Mouse (Mus musculus): ENCODE results near the gene Shld2. TPM values are rescaled to one million over a fixed set of nuclear protein-coding genes. Genes with fewer than 3 reads are reported as not detected.

Gene Shld2
- polyA plus RNA-seq, 1 experiment from 2014 or later, result 10.7 TPM

GRCm38 (mm10) chr14:34207996-34208395 is 102.3 kb downstream of the Shld2 start:
- Histone ChIP-seq H3K27me3 (ENCODE audit: insufficient read depth, low read length) (no peaks in the 10 kb centered on the region), H3K4me3 (ENCODE audit: low read depth, low read length) (no peak overlapping the region), H3K27ac (ENCODE audit: low read depth) (no peak overlapping the region), H3K9ac (no peak overlapping the region), H3K4me2 (no peak overlapping the region), H3K4me1 (ENCODE audit: insufficient read depth) (no peaks in the 10 kb centered on the region), H3K9me3 (ENCODE audit: low read depth, low read length) (no peaks in the 10 kb centered on the region), H3K36me3 (ENCODE audit: insufficient read depth) (no peaks in the 10 kb centered on the region)
- TF ChIP-seq CTCF (IDR thresholded peaks at IDR 0.05; ENCODE audit: low read depth), result no peak
- ATAC-seq (ENCODE audit: insufficient read depth), result no peak
- no peak for DNase-seq
- 72% methylated on average over 6 of the region's 6 CpGs for WGBS

GRCm38 (mm10) chr14:34201231-34202035 is 108.9 kb downstream of the Shld2 start, which contains the start of gene Gprin2:
Gene Gprin2 (minus strand): TSS chr14:34201653.
- H3K27me3 ChIP-seq (ENCODE audit: insufficient read depth, low read length), result 0 out of 2 replicates have a peak, but pooled peaks cover 2% of the 10 kb centered on the region
- no peaks in the 10 kb centered on the region for H3K4me1 ChIP-seq (ENCODE audit: insufficient read depth)
- DNase-seq (peak; percentile 8), ATAC-seq (ENCODE audit: insufficient read depth) (peak; percentile 68; the same call in 1 of the 2 replicates)
- no peaks in the 10 kb centered on the region for H3K9me3 ChIP-seq (ENCODE audit: low read depth, low read length)
- peak within 1 kb of the TSS; percentile 63 for H3K4me3 ChIP-seq (ENCODE audit: low read depth, low read length)
- H3K36me3 ChIP-seq (ENCODE audit: insufficient read depth), result no peaks in the 10 kb centered on the region
- no peak for TF ChIP-seq CTCF (IDR thresholded peaks at IDR 0.05; ENCODE audit: low read depth)
- H3K9ac ChIP-seq, result peak within 1 kb of the TSS; percentile 50
- peak within 1 kb of the TSS; percentile 99 for H3K4me2 ChIP-seq
- no peak within 1 kb of the TSS for H3K27ac ChIP-seq (ENCODE audit: low read depth)
- 6% methylated on average over 47 of the region's 52 CpGs for WGBS

- H3K4me1 ChIP-seq (ENCODE audit: insufficient read depth), result no peaks in the 10 kb centered on the region
- peak overlapping the region; percentile 50 for H3K9ac ChIP-seq
- WGBS, result 5% methylated on average over 19 of the region's 19 CpGs
- H3K9me3 ChIP-seq (ENCODE audit: low read depth, low read length), result no peaks in the 10 kb centered on the region
- H3K4me3 ChIP-seq (ENCODE audit: low read depth, low read length), result peak overlapping the region; percentile 63
- TF ChIP-seq CTCF (IDR thresholded peaks at IDR 0.05; ENCODE audit: low read depth), result no peak
- H3K27me3 ChIP-seq (ENCODE audit: insufficient read depth, low read length), result 0 out of 2 replicates have a peak, but pooled peaks cover 2% of the 10 kb centered on the region
- H3K27ac ChIP-seq (ENCODE audit: low read depth), result no peak overlapping the region
- DNase-seq (peak; percentile 39), ATAC-seq (ENCODE audit: insufficient read depth) (peak; percentile 70; the same call in 1 of the 2 replicates)
- H3K4me2 ChIP-seq, result peak overlapping the region; percentile 99
- no peaks in the 10 kb centered on the region for H3K36me3 ChIP-seq (ENCODE audit: insufficient read depth)
Measured at GRCm38 (mm10) chr14:34200738-34201230, 109.5 kb downstream of the Shld2 start.

- no peaks in the 10 kb centered on the region for H3K4me1 ChIP-seq (ENCODE audit: insufficient read depth)
- DNase-seq (no peak), ATAC-seq (ENCODE audit: insufficient read depth) (no peak)
- no peak overlapping the region for H3K27ac ChIP-seq (ENCODE audit: low read depth)
- TF ChIP-seq CTCF (IDR thresholded peaks at IDR 0.05; ENCODE audit: low read depth), result no peak
- H3K4me2 ChIP-seq, result no peak overlapping the region
- no peak overlapping the region for H3K9ac ChIP-seq
- 0 out of 2 replicates have a peak, but pooled peaks cover 2% of the 10 kb centered on the region for H3K27me3 ChIP-seq (ENCODE audit: insufficient read depth, low read length)
- no peaks in the 10 kb centered on the region for H3K9me3 ChIP-seq (ENCODE audit: low read depth, low read length)
- no peak overlapping the region for H3K4me3 ChIP-seq (ENCODE audit: low read depth, low read length)
- WGBS, result 29% methylated on average over 4 of the region's 4 CpGs
- no peaks in the 10 kb centered on the region for H3K36me3 ChIP-seq (ENCODE audit: insufficient read depth)
Measured at GRCm38 (mm10) chr14:34196706-34197105, 113.6 kb downstream of the Shld2 start.

GRCm38 (mm10) chr14:34195466-34195865 is 114.8 kb downstream of the Shld2 start:
- Histone ChIP-seq H3K9ac (no peak overlapping the region), H3K4me2 (no peak overlapping the region), H3K27ac (ENCODE audit: low read depth) (no peak overlapping the region), H3K4me3 (ENCODE audit: low read depth, low read length) (no peak overlapping the region), H3K9me3 (ENCODE audit: low read depth, low read length) (no peaks in the 10 kb centered on the region), H3K36me3 (ENCODE audit: insufficient read depth) (no peaks in the 10 kb centered on the region), H3K4me1 (ENCODE audit: insufficient read depth) (no peaks in the 10 kb centered on the region), H3K27me3 (ENCODE audit: insufficient read depth, low read length) (no peaks in the 10 kb centered on the region)
- 83% methylated on average over 15 of the region's 15 CpGs for WGBS
- TF ChIP-seq CTCF (IDR thresholded peaks at IDR 0.05; ENCODE audit: low read depth), result no peak
- ATAC-seq (ENCODE audit: insufficient read depth) (no peak), DNase-seq (no peak)

- Histone ChIP-seq H3K4me2 (no peak overlapping the region), H3K36me3 (ENCODE audit: insufficient read depth) (no peaks in the 10 kb centered on the region), H3K4me1 (ENCODE audit: insufficient read depth) (no peaks in the 10 kb centered on the region), H3K27me3 (ENCODE audit: insufficient read depth, low read length) (no peaks in the 10 kb centered on the region), H3K27ac (ENCODE audit: low read depth) (no peak overlapping the region), H3K9me3 (ENCODE audit: low read depth, low read length) (no peaks in the 10 kb centered on the region), H3K9ac (no peak overlapping the region), H3K4me3 (ENCODE audit: low read depth, low read length) (no peak overlapping the region)
- DNase-seq (no peak), ATAC-seq (ENCODE audit: insufficient read depth) (no peak)
- 73% methylated on average over 4 of the region's 4 CpGs for WGBS
- no peak for TF ChIP-seq CTCF (IDR thresholded peaks at IDR 0.05; ENCODE audit: low read depth)
Measured at GRCm38 (mm10) chr14:34193879-34194278, 116.4 kb downstream of the Shld2 start.

- Histone ChIP-seq H3K4me2 (no peak overlapping the region), H3K36me3 (ENCODE audit: insufficient read depth) (no peaks in the 10 kb centered on the region), H3K4me1 (ENCODE audit: insufficient read depth) (no peaks in the 10 kb centered on the region), H3K9ac (no peak overlapping the region), H3K27me3 (ENCODE audit: insufficient read depth, low read length) (no peaks in the 10 kb centered on the region), H3K9me3 (ENCODE audit: low read depth, low read length) (no peaks in the 10 kb centered on the region), H3K4me3 (ENCODE audit: low read depth, low read length) (no peak overlapping the region), H3K27ac (ENCODE audit: low read depth) (no peak overlapping the region)
- no peak for DNase-seq
- no peak for TF ChIP-seq CTCF (IDR thresholded peaks at IDR 0.05; ENCODE audit: low read depth)
- ATAC-seq (ENCODE audit: insufficient read depth), result no peak
- 60% methylated on average over 7 of the region's 7 CpGs for WGBS
Measured at GRCm38 (mm10) chr14:34190361-34190760, 119.9 kb downstream of the Shld2 start.

Data from lung, embryonic 14.5 days (tissue).